Mouse (Mus musculus) liver, embryonic 14 days (tissue): ENCODE measurements around the gene Khnyn. TPM values are rescaled to one million over a fixed set of nuclear protein-coding genes. Genes with fewer than 3 reads are reported as not detected.

Source experiments
- polyA plus RNA-seq: library from polyadenylated mRNA; depleted of rRNA; stranded (reverse); fragments of >200 nt; gene quantifications from 2 replicates; pipeline ENCODE4 v1.2.3, GENCODE M21; 2012; rRNA removed

Khnyn gene
- polyA plus RNA-seq = 7.3 and 8.4 TPM in 2 replicates

DNA sequence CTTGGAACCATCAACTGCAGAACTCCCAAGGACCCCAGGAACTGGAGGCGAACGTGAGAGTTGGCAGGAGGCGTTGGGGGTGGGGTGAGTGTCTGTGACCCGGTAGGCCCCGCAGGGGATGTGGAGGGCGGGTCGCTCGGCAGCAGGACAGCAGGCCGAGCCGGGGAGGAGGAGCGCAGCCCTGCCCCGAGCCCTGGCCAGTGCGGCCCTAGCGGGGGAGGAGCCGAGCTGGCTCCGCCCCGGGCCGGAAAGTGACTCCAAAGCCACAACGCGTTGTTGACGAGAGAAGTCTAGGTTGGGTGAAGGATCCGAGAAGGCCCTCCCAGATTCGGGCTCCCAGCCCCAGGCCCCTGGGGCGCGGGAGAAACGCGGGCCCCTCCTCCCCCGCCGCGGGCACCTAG lies at the start of gene Khnyn:
Khnyn (plus strand) TSS at position 235 of the 401 bp plus-strand sequence.

GRCm38 (mm10) chr14:55853621-55854285 lies 31.0 kb upstream of the Khnyn start, which contains the start of gene Nynrin:
TSS of gene Nynrin (plus strand) at chr14:55854010.

DNA sequence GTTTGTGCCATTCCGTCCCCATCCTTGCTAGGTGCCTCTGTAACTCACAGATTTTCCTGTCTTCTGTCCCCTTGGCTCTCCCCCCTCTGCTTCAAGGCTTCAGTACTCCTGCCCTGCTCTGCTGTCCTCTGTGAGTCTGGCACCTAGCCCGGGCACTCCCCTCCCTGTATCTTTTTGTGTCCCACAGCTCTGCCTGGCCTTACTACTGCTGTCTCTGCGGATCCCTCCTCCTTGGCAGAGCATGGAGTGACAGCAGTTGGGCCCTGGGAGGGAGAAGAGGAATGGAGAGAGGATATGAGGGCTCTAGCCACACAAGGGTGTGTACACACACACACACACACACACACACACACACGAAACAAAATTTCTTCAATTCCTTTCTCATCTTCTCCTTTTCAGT lies 581 bp upstream of the Khnyn start, which contains the start of gene Cbln3:
Cbln3 (minus strand) TSS at position 227 of the 400 bp plus-strand sequence.

GRCm38 (mm10) chr14:55899701-55900413 lies 15.1 kb downstream of the Khnyn start, which contains the start of gene Sdr39u1:
TSS of gene Sdr39u1 (minus strand) at chr14:55900293.

DNA sequence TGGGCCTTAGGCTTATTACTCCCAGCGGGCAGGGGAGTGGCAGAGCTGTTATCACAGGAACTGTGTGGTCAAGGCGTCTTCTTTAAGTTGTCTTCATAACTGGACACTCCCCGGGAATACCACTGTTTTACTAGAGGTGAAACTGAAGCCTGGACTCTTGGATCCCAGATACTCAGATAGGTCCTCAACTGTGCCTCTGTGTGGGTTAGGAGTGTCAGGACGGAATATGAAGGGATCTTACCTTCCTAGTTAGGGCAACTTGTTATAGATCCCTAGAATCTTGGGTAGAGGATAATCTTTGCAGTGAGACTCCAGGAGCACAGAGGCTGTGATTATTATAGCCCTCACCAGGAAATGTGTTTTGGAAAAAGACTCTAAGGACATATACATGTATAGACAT lies 59.8 kb downstream of the Khnyn start, which contains the start of gene Cma1:
Cma1 (minus strand) TSS at position 101 of the 400 bp plus-strand sequence.

Other genes with a start within 250 kb of the Khnyn start
- gene Ipo4, start 249.0 kb upstream of the Khnyn start, polyA plus RNA-seq = 24.1 TPM in 2 replicates
- 1.5 and 1.6 TPM in 2 replicates for gene Gm49378, start 247.1 kb upstream of the Khnyn start, polyA plus RNA-seq
- gene Tm9sf1, start 241.1 kb upstream of the Khnyn start, polyA plus RNA-seq = 25.0 and 29.3 TPM in 2 replicates
- gene Tssk4, start 234.8 kb upstream of the Khnyn start, polyA plus RNA-seq = 0.35 and 0.44 TPM in 2 replicates
- 14.2 and 15.2 TPM in 2 replicates for gene Mdp1, start 224.4 kb upstream of the Khnyn start, polyA plus RNA-seq
- 13.3 and 16.5 TPM in 2 replicates for gene Gmpr2, start 213.0 kb upstream of the Khnyn start, polyA plus RNA-seq
- gene Nedd8, start 212.8 kb upstream of the Khnyn start, polyA plus RNA-seq = 177 and 195 TPM in 2 replicates
- gene Tinf2, start 203.1 kb upstream of the Khnyn start, polyA plus RNA-seq = 15.3 and 17.8 TPM in 2 replicates
- 2.4 and 2.5 TPM in 2 replicates for gene Tgm1, start 171.0 kb upstream of the Khnyn start, polyA plus RNA-seq
- gene Rabggta, start 162.7 kb upstream of the Khnyn start, polyA plus RNA-seq = 10.6 and 12.3 TPM in 2 replicates
- 27.6 and 31.2 TPM in 2 replicates for gene Dhrs1, start 139.3 kb upstream of the Khnyn start, polyA plus RNA-seq
- 12.2 and 15.0 TPM in 2 replicates for gene Nop9, start 139.3 kb upstream of the Khnyn start, polyA plus RNA-seq
- 36.1 and 38.6 TPM in 2 replicates for gene Cideb, start 126.5 kb upstream of the Khnyn start, polyA plus RNA-seq
- gene Ltb4r2, start 123.5 kb upstream of the Khnyn start, polyA plus RNA-seq = 0.57 and 0.65 TPM in 2 replicates
- gene Ltb4r1, start 119.0 kb upstream of the Khnyn start, polyA plus RNA-seq = 2.2 and 3.1 TPM in 2 replicates
- gene Adcy4, start 100.9 kb upstream of the Khnyn start, polyA plus RNA-seq = 0.86 and 0.99 TPM in 2 replicates
- gene Ripk3, start 96.1 kb upstream of the Khnyn start, polyA plus RNA-seq = 12.6 and 15.4 TPM in 2 replicates
- gene Nfatc4, start 61.8 kb upstream of the Khnyn start, polyA plus RNA-seq = 0.71 and 1.5 TPM in 2 replicates
- 1.6 and 1.7 TPM in 2 replicates for gene Nynrin, start 30.9 kb upstream of the Khnyn start, polyA plus RNA-seq
- 0.10 and 0.16 TPM in 2 replicates for gene Cbln3, start 555 bp upstream of the Khnyn start, polyA plus RNA-seq
- 5.3 and 6.1 TPM in 2 replicates for gene Sdr39u1, start 15.3 kb downstream of the Khnyn start, polyA plus RNA-seq
- gene Cma1, start 59.7 kb downstream of the Khnyn start, polyA plus RNA-seq = 0.07 and 0.12 TPM in 2 replicates
- not detected in 2 replicates for gene Cma2, start 66.0 kb downstream of the Khnyn start, polyA plus RNA-seq
- gene Mcpt1, start 133.0 kb downstream of the Khnyn start, polyA plus RNA-seq = 0.02 TPM in 1 of 2 replicates, not detected in the other
- gene Mcpt9, start 145.5 kb downstream of the Khnyn start, polyA plus RNA-seq = not detected in 2 replicates
- 0.03 and 0.05 TPM in 2 replicates for gene Mcpt2, start 157.1 kb downstream of the Khnyn start, polyA plus RNA-seq
- gene Mcpt4, start 177.4 kb downstream of the Khnyn start, polyA plus RNA-seq = not detected in 2 replicates
- gene Mcpt8, start 200.3 kb downstream of the Khnyn start, polyA plus RNA-seq = 1.3 and 1.4 TPM in 2 replicates
- 28.2 and 49.2 TPM in 2 replicates for gene Ctsg, start 217.6 kb downstream of the Khnyn start, polyA plus RNA-seq
- 0.06 TPM in 1 of 2 replicates, not detected in the other for gene Gzme, start 235.7 kb downstream of the Khnyn start, polyA plus RNA-seq
- 0.12 TPM in 1 of 2 replicates, not detected in the other for gene Gzmd, start 247.7 kb downstream of the Khnyn start, polyA plus RNA-seq